Mouse (Mus musculus) hematopoietic multipotent progenitor cell, adult 10-12 weeks (in vitro differentiated cells): ENCODE data around the gene Lrcol1. TPM values are rescaled to one million over a fixed set of nuclear protein-coding genes. Genes with fewer than 3 reads are reported as not detected.

Experiments used
- polyA plus RNA-seq: library from polyadenylated mRNA; stranded (reverse); fragments of >175 nt; gene quantifications from 2 replicates; pipeline ENCODE4 v1.2.3, GENCODE M21; 2012; ENCODE audit warnings: low replicate concordance

The Lrcol1 gene
- polyA plus RNA-seq, result not detected in 2 replicates

DNA sequence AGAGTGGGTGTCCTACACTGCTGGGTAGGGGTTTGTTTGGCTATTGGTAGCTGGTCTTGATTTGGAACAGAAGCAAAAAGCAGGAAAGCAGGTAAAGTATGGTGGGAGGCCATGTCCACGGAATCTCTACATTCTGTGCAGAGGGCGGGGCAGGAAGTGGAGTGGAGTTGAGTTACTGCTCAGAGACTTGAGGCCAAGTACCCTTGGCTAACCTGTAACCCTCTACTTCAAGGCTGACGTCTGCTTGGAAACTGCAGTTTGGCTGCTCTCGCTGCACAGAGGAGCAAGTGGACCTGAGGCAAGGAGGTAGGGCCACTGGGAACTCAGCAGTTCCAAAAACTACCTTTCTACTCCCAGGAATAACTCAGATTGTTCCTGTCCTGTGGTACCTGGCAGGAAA lies at the start of gene Lrcol1:
Lrcol1 (plus strand) TSS at position 207 of the 400 bp plus-strand sequence.

DNA sequence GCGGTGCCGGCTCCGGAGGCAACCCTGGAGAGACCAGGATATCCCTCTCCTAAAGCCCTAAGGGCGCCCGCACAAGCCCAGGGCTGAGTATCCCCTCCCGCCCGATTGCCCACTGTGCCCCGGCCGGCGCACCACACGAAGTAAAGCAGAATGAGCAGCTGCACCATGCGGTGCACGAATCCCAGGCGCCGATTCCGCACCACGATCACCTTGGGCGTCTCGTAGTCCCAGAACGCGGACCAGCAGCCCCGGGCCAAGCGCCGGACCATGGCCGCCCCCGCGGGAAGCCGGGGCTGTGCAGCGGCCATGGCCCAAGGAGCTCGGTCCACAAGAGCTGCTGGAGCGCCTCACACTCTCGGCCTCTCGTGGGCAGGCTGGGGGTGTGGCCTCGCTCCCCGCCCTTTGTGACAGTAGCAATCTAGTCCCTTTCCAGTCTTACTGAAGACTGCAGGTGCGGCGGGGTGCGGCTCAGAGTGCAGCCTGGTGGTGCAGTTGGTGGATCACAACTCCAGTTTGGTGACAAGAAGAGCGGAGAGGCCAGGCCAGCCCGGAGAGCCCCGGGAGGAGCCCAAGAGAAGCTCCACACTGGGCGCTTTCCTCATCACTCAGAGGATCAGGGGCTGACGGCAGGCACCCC lies 1.8 kb upstream of the Lrcol1 start, which contains the start of gene P2rx2:
P2rx2 (minus strand) TSS at position 565 of the 637 bp plus-strand sequence.

Other genes with a start within 250 kb of the Lrcol1 start
- 0.48 and 0.76 TPM in 2 replicates for gene Plcxd1, start 244.8 kb upstream of the Lrcol1 start, polyA plus RNA-seq
- gene Gtpbp6, start 236.5 kb upstream of the Lrcol1 start, polyA plus RNA-seq, result 79.6 and 179 TPM in 2 replicates
- gene Zfp605, start 234.6 kb upstream of the Lrcol1 start, polyA plus RNA-seq, result 1.1 and 1.4 TPM in 2 replicates
- 67.5 and 69.5 TPM in 2 replicates for gene Chfr, start 208.9 kb upstream of the Lrcol1 start, polyA plus RNA-seq
- 2.5 and 4.5 TPM in 2 replicates for gene Golga3, start 168.0 kb upstream of the Lrcol1 start, polyA plus RNA-seq
- 14.5 and 18.3 TPM in 2 replicates for gene Ankle2, start 113.7 kb upstream of the Lrcol1 start, polyA plus RNA-seq
- 7.5 and 16.8 TPM in 2 replicates for gene Pgam5, start 74.8 kb upstream of the Lrcol1 start, polyA plus RNA-seq
- gene Pxmp2, start 58.5 kb upstream of the Lrcol1 start, polyA plus RNA-seq, result 5.9 and 6.0 TPM in 2 replicates
- 3.8 and 7.2 TPM in 2 replicates for gene Pole, start 58.4 kb upstream of the Lrcol1 start, polyA plus RNA-seq
- not detected in 2 replicates for gene P2rx2, start 1.5 kb upstream of the Lrcol1 start, polyA plus RNA-seq
- gene Fbrsl1, start 103.8 kb downstream of the Lrcol1 start, polyA plus RNA-seq, result 129 and 422 TPM in 2 replicates
- gene Galnt9, start 199.6 kb downstream of the Lrcol1 start, polyA plus RNA-seq, result 2.0 and 3.4 TPM in 2 replicates